Mouse (Mus musculus) activated CD4-positive, CD25-positive, alpha-beta regulatory T cell, adult 4 months (primary cell): ENCODE measurements around the gene Dalrd3. TPM values are rescaled to one million over a fixed set of nuclear protein-coding genes. Genes with fewer than 3 reads are reported as not detected.
"Not testable (repeated sequence)": the region's sequence is repeated elsewhere in the genome, so short reads cannot be mapped to it uniquely, and the experiment has no call there.

ENCODE experiments used
- ATAC-seq: one replicate; pipeline ENCODE4 v1.8.0; 2017
- polyA plus RNA-seq, 2 experiments: library from polyadenylated mRNA; unstranded; fragments of 100-300 nt; shearing (Covaris generic); gene quantifications; one replicate each; pipeline ENCODE4 v1.2.1; 2017

Gene Dalrd3
- polyA plus RNA-seq, 2 experiments from 2014 or later = 46.1 to 77.0 TPM

DNA sequence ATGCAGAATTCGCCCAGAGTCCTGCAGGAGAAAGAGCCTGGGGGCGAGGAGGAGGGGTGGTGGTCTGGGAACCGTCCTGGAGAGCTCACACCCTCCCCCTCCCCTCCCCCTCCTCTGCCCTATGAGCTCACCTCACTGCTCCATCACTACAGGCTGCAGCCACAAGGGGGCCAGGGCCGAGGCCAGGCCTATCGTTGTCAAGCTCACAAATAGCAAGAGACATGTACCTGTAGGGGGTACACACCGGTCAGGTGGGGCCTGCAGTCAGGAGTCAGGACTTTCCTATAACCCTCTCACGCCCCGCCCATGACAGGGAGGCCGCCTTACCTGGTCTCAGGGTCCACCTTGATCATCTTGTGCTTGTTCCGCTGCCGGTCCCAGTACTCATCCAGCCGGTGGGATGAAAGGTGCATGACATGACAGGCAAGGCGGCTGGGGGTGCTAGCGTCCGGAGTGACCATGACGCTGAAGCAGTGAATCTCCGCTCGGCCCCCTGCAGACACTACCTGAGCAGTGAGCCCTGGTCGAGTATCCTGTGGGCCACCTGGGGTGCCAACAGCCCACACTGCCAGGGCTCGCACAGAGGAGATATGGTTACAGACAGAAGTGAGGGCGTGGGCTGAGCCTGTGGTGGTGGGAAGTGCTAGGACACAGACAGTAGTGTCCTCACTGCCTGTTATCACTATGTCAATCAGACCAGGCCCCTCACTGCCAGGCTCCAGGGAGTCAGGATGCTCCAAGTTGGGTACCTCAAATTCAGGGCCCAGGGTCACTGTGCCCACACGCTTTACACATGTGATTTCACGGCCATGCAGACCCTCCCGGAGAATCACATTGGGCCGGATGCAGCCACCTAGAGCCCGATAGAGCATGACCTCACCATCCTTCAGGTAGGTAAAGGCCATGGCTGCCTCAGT lies 4.3 kb downstream of the Dalrd3 start:
- no peak for ATAC-seq

DNA sequence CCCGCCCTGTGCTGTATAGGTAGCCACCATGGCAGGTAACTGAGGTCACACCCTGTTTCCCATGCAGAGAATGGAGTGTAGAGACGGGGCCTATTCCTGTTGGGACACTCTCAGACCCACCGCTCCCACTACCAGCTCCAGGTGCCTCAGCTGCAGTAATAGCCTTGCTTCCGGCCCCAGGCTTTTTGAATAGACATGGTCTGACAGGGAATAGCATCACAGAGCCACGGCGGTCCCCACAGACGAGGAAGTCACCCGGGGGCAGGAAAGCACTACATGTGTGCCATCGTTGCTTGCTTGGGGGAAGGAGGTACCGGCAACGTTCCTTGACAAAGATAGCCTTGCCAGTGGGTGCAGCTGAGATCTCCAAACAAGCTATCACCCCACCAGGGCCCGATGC lies 5.2 kb downstream of the Dalrd3 start:
- ATAC-seq = no peak

DNA sequence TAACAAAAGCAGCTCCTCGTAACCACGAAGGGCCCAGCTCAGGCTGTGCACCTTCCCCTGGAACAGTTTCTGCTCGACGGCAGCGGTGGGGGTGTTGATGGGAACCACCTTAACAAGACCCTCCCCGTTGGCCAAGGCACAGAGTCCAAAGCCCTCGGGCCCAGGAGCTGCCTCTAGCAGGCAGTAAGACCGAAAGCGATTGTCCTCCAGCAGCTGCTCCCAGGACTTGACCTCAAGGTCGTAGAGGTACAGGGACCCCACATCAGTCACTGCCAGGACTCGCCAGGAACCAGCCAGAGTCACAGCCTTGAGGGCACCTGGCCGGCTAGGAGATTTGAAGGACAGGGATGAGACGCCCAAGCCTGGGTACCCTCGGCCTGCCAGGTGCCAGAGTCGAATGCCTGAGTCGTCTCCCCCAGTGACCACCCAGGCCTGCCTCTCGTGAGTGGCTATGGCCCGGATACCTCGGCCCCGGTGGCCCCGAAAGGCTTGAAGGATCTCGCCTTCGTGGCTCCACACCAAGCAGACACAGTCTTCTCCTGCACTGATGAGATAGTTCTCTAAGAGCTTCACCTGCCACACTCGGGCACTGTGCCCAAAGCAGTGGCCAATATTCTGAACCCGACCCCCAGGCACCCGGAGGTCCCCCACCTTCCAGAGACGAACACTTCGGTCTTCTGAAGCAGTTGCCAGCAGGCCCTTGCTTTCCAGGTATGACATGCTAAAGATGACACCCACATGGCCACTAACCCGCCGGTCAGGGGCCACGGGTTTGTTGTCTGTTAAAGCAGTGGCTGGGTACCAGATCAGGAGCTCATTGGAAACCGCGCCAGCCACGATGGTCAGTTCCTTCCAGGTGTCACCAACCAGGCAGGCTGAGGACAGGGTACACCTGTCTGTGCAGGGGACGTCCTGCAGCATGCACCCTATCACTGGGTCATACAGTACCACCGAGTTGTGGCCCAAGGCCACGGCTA lies 5.9 kb downstream of the Dalrd3 start:
- ATAC-seq = no peak

DNA sequence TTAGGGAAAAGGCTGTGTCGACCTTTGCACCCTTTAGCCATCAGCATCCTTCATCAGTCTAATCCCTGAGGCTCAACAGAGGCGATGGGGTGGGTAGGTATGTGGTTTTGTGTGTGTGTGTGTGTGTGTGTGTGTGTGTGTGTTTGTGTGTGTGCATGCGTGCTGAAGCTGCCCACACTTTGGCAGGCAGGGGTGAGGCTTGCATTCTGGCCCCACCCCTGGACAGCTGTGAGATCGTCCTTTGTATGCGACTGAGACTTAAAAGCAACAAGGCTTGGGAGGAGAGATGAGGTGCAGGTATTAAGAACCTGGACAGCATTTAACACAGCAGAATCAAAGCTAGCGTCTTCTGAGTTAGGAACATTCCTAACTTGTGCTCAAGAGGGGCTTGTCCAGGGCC lies 7.3 kb downstream of the Dalrd3 start:
- ATAC-seq = no peak

DNA sequence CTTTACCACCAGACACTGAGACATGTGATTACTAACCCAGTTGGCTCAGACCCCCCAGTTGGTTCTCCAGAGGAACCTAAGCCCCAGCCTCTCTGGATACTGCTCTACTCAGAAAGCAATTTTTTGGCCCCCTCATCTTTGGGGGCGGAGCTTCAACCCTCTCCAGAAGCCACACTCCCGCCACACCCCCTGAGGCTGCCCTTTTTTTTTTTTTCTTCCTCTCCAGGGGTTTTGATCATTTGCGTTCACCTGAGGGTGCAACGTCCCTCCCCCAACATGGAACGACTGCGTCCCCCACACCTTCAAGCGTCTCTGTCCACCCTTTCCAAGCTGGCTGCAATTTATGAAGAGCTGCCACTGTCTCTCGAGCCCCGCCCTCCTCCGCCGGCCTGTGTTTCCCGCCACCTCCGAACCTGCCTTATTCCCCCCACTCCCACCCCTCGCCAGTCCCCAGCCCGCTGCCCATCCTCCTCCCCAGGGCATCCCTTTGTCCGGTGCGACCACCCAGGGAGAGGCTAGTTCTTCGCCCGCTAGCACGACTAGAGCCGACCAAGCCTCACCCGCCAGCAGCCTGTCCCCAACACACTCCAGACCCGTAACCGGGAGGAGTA lies 8.4 kb downstream of the Dalrd3 start:
- ATAC-seq = no peak

DNA sequence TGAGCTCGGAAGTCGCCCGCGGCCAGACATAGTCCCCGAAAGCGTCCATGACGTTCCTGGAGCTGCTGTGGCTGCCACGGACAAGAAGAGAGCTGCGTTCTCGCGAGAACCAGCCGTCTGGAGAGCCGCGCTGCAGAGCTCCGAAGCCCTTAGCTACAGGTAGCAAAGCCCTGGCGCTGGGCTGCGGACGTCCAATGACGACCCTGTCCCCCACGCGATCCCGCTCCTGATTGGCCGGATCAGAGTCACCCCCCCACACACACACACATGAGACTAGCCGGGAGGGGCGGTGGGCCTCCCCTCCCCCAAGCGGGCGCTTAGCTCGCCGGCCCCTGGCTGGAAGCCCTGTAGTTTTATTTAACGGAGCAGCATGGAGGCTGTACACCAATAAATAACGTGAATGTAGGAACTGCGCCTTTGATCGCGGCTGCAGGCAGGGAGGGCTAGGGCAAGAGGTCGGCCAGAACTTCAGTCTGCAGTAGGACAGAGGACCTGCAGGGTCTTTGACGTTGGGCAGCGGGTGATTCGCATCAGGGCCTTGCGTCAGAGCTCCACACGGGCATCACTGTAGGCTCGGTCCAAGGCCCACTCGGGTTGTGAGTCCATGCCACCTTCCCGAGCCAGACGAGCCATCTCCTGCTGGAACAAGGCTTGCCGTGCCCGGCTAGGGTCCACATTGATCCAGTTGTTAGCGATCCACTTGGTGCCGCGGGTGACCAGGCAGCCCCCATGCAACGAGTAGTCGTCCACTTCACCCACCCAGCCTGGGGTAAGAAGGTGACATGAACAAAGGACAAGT lies 9.1 kb downstream of the Dalrd3 start, which contains the start of gene Wdr6:
TSS of gene Wdr6 (minus strand) at position 195 of the 799 bp plus-strand sequence.
- peak; percentile 98 for ATAC-seq

DNA sequence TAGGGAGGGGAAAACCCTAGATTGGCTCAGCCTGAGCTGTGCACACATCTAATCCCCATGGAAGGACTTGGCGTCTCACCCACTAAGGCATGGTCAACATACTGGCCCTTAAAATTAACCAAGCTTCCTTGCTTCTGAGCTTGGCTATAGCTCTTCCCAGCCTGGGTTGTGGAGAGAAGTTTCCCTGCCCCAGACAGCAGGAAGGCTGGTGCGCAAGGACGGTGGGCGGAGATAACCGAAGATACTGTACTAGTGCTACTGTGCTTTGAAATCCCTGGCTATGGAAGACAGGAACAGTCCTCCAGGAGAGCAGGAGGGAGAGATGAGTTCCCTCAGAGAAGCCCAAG lies 9.6 kb downstream of the Dalrd3 start:
- ATAC-seq = no peak

DNA sequence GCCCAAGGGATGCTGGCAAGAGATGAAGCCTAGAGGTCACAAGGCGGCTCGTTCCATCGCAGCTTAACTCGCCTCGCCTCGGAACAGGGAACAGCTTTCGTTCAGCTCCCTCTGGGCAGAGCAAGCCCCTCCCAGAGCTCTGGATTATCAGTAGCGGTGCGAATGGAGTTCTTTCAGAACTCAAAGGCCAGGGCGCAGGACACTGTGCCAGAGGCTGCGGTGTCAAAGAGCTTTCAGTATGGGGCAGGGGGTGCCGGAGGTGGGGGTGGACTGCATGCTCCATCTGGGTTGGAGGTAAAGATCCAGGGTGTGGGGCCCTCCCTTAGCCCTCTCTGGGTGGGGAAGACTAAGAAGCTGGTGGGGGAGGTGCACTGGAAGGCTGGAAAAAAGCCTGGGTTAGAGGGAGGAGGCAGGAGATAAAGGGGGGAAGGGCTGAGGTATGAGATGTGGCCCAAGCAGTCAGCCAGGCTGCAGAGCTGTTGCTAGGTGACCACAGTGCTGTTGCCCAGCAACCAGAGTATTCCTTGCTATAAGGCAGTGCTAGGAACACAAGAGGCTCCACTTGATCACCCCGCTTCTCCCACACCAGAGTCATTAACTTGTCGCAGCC lies 18.0 kb downstream of the Dalrd3 start:
- no peak for ATAC-seq

DNA sequence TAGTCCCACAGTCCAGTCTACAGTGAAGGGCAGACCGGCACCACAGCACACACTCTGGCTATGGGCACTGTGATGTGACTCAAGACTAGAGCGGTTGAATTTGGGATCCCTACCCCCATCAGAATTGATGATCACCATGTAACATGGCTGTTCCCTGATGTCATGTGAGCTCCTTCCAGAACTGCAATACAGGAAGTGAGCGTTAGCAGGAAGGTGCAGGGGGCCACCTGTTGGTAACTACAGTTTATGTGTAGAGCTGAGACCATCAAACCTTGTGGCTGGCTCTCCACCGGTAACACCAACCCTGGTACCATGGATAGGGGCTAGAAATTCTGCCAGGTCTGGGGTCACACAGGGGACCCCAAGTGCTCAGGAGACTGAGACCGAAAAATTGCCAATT lies 19.5 kb downstream of the Dalrd3 start:
- ATAC-seq = no peak

DNA sequence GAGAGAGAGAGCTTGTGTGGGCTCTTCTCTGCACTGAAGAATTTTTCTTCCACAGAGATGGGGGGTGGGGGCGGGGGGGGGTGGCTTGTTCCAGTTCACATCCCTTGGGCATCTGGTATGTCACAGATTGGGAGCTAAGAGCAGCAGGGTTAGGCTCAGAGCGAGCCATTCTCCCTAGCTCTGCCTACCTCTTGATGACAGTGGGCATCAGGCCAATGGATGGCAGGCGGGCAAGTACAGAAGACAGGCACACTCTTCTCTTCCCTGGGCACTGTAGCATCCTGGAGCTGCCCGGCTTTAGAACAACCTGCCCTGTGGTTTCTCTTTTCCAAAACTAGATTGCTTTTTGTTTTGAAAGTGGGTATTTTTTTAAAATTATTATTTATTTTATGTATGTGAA lies 21.8 kb downstream of the Dalrd3 start:
- ATAC-seq = no peak

DNA sequence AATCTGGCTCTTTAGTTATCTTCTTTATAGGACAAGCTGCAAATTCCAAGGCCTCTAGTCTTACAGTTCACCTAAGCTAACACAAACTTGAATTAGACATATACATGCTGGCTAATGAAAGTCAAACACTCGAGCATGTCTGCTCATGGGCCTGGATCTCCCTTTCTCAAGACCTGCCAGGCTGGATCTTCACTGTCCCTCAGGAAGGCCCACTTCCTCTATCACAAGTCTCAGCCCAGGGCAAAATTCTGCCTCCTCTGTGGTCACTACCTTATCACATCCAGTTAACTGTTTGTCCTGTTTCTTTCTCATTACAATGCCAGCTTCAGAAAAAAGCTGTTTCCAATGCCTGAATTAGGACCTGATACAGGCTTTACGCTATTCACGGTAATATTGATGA lies 24.7 kb downstream of the Dalrd3 start:
- no peak for ATAC-seq

DNA sequence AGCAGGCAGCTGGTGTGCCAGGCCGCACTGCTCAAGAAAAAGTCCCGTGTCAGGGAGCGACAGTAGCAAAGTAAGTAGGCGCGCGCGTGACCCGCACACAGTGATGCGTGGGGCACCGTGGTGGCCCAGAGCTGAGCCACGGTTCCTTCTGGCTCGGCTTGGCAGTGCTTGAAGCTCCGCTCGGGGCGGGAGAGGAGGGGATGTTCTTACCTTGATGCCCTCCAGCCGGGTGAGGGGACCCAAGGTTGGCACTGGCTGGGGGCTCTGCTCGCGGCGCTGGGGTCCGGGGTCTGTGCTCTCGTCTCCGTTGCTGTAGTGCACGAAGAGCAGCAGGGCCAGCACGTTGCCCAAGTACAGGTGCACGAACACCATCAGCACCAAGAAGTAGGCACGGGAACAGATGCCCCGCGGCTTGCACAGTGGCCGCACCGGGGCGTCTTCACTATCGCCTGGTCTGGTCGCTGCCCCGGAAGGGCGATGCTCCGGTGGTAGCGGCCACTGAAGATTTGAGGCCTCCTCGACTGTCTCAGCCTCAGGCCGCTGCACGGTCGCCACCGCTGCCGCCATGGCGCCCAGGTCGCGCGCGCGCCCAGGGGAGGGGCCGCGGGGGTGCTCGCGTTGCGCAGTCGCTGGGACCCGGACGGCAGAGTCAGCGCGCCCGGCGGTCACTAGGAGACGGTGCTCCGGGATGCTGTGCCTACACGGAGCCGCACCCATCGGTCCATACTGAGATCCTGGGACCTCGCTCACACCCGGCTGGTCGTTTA lies 27.5 kb downstream of the Dalrd3 start, which contains the start of gene P4htm:
TSS of gene P4htm (minus strand) at position 670 of the 767 bp plus-strand sequence.
- ATAC-seq = peak; percentile 68

DNA sequence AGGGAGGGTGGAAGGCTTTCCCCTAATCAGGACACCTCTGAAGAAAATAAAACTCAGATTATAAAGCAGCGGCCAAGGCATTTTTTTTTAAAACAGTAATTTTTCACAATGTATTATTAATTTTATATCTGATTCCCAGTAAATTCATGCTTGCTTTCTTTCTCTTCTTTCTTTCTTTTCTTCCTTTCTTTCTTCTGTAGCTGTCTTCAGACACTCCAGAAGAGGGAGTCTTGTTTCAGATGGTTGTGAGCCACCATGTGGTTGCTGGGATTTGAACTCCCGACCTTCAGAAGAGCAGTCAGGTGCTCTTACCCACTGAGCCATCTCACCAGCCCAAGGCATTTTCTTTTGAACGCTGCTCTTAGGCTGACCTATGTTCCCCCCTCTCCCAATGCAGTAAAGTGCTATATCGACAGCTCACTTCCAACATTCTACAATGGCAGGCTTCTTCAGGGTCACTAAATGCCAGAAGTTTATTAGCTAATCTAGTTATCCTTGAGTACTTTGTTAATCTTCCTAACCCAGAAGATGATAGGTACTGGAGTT lies 29.4 kb downstream of the Dalrd3 start:
- no peak for ATAC-seq

DNA sequence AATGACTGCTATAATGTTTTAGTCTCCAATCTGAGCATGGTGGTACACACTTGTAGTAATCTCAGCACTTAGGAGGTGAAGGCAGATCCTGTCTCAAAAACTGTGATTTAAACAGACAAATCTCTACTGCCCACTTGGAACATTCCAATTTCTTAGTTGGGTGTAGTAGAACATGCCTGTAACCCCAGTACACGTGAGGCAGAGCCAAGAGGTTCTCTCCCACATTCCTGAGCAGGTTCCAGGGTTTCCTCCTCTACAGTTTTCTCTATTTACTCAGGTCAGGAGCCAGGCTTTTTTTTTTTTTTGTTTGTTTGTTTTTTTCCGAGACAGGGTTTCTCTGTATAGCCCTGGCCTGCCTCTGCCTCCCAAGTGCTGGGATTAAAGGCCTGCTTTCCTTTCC lies 30.3 kb downstream of the Dalrd3 start:
- ATAC-seq = no peak

DNA sequence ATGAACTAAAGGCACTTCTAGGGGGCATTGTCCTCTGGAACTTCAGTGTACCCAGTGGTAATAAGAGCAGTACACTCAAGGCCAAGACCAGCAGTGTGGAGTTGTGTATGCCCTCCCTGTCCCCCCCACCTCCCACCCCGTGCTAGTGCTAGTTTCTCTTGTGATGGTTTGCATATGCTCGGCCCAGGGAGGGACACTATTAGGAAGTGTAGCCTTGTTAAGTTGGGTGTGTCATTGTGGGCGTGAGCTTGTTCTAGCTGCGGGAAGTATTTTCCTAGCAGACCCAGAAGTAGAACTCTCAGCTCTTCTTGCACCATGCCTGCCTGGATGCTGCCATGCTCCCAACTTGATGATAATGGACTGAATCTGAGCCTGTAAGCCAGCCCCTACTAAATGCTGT lies 32.3 kb downstream of the Dalrd3 start:
- no peak for ATAC-seq

DNA sequence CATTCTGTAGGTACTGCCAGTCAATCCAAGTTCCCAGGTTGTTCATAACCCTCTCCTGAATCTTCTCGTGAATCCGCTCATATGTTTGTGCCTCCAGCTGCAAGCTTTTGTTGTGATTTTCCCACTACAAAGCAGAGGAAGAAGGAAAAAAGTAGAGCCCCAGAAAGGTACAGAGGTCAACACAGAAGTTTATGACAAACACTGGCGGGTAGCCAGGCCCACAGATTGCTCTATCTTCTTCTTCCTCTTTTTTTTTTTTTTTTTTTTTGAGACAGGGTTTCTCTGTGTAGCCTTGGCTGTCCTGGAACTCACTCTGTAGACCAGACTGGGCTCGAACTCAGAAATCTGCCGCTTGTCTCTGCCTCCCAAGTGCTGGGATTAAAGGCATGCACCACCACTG lies 38.2 kb downstream of the Dalrd3 start:
- ATAC-seq = not testable (repeated sequence)

DNA sequence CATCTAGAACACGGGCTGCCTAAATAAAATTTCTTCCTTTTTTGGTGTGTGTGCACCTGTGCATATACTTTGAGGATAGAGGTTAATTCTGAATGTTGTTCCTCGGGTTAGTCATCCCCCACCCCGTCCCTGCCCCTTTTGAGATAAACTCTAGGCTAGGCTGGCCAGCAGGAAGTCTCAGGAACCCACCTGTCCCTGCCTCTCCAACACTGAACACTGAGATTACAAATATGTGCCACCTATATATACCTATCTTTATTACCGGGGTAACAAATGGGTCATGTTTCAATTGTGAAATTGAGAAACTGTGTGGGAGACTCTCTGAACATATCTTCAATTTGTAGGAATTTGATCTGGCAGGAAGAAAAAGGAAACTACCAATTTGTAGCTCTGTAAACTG lies 39.2 kb downstream of the Dalrd3 start:
- ATAC-seq = no peak

DNA sequence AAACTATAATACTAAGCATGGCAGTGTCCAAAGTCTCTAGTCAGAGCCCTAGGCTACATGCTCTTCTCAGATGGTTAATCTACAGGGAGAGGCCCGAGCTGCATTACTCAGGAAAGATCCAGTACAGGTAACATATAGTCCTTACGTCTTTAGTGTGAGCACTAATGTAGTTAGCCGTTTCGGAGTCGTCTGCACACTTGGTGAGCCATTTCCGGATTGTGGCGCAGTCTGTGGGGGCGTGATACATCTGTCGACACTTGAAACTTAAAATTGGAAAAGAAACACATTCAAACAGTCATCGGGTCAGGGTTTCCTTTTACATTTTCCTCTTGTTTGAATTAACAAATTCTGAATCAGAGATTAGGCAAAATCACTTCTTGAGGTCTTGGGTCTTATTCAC lies 41.8 kb downstream of the Dalrd3 start:
- ATAC-seq = no peak

DNA sequence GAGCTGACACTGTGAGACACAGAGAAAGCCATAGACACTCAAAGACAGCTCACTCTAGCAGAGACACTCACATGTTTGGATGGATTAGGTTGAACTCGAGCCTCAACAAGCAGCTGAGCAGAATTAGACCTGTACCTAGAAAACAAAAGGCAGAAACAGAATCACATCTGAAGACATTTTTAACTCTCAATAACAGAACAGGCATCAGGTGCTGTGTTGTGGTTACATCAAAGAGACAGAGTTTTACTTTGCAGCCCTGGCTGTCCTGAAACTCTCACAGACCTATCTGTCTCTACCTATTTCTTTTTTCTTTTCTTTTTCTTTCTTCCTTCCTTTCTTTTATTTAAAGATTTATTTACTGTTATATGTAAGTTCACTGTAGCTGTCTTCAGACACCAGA lies 47.6 kb downstream of the Dalrd3 start:
- no peak for ATAC-seq
